Mouse (Mus musculus): ENCODE data around the gene Cela2a.
A peak's percentile ranks its signal among the peaks of the same experiment; 100 is the strongest.
"Not testable (repeated sequence)": the region's sequence is repeated elsewhere in the genome, so short reads cannot be mapped to it uniquely, and the experiment has no call there.

The Cela2a gene

GRCm38 (mm10) chr4:141804105-141804504, 21.9 kb downstream of the Cela2a start:
- DNase-seq (ENCODE audit: low spot score in 2 of 2) = no peak

DNA sequence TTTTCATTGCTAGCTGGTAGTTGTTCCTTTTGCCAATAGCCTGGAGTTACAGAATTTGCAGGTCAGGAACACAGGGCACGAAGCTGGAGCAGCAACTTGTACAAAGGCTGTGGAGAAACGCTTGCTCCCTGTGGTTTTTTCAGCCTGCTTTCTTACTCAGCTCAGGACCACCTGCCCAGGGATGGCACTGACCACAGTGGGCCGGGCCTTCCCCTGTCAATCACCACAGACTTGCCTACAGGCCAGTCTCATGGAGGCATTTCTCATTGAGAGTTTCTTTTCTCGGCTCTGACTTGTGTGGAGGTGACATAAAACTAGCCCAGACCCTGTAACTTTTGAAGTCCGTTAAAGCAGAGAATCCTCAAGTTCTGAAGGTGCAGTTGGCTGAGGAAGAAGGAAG, 28.4 kb downstream of the Cela2a start:
- no peak for DNase-seq (ENCODE audit: low spot score in 2 of 2)

DNA sequence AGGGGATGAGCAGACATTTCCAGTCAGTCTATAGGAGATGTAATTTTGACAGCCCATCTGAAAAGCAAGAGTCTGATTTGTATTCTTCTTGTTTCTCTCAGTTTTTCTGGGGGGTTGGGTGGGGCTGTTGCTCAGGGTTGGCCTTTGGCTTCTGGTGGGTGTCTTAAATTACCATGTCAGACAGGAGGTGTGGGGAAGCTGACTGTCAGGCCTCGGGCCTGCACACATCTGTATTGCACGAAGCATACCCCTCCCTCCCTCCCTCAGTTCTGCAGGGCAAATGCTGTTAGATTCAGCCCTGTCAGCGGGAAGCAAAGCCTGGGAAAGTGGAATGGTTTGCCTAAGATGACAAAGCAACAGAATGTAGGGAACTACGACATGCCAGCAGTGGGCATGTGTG, 29.0 kb downstream of the Cela2a start:
- no peak for DNase-seq (ENCODE audit: low spot score in 2 of 2)

GRCm38 (mm10) chr4:141796356-141796755, 29.6 kb downstream of the Cela2a start:
- DNase-seq (ENCODE audit: low spot score in 2 of 2) = no peak

- no peak for DNase-seq (ENCODE audit: low spot score in 2 of 2)
These were observed 31.8 kb downstream of the Cela2a start for GRCm38 (mm10) chr4:141794152-141794535.

GRCm38 (mm10) chr4:141793282-141794151, 32.4 kb downstream of the Cela2a start, which contains the start of gene Casp9:
Gene Casp9 (plus strand): TSS chr4:141793612.
- DNase-seq (ENCODE audit: low spot score in 2 of 2) = peak; percentile 92 to 96

DNA sequence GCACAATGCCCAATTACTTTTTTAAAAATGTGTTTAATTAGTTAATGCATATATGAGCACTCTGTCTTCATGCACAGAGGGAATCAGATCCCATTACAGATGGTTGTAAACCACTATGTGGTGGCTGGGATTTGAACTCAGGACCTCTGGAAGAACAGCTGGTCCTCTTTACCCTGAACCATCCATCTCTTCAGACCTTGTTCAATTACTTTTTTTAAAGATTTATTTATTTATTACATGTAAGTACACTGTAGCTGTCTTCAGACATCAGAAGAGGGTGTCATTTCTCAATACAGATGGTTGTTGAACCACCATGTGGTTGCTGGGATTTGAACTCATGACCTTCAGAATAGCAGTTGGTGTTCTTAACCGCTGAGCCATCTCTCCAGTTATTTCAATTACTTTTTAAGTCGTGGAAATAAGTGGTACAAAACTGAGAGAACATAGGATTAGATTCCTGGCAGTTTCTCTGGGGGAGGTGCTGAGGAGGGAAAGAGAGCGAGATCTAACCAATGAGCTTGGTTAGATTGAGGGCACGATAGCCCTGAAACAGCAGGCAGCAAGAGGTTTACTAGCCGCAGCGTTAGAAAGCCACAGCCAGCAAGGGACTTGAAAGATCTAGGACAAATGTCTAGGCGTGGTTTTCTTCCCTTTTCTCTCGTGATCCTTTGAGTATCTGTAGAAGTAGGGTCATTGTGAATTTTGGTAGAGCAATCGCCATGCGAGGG, 33.2 kb downstream of the Cela2a start:
- no peak for DNase-seq (ENCODE audit: low spot score in 2 of 2)

- no peak for DNase-seq (ENCODE audit: low spot score in 2 of 2)
These were observed 34.0 kb downstream of the Cela2a start for GRCm38 (mm10) chr4:141791951-141792350.

GRCm38 (mm10) chr4:141791486-141791885, 34.5 kb downstream of the Cela2a start:
- no peak for DNase-seq (ENCODE audit: low spot score in 2 of 2)

DNA sequence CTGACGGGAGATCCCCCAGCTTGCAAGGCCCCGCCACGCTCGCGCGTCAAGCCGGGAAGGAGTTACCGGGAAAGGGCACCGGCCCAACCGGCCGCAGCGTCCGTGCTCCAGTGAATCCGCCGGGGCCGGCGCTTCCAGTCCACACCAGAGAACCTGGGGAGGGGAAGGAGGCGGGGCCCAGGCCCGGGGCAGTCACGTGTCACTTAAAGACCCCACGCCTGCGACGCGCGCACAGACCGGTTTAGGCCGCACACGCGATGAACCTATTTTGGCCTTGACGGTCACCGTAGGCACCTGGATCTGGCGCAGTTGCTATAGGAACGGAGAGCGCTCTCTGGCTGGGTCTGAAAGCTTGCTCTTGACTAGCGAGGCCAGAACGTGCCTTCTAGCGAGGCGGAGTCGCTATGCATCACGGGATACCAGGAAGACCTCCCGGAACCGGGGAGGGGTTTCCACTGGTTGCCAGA, 35.4 kb downstream of the Cela2a start, which contains the start of gene Dnajc16:
Gene Dnajc16, minus strand, starts transcription at position 408 of the 467 bp plus-strand sequence.
- peak; percentile 94 to 98 for DNase-seq (ENCODE audit: low spot score in 2 of 2)

- DNase-seq (ENCODE audit: low spot score in 2 of 2) = no peak
These were observed 36.3 kb downstream of the Cela2a start for GRCm38 (mm10) chr4:141789564-141790218.

DNA sequence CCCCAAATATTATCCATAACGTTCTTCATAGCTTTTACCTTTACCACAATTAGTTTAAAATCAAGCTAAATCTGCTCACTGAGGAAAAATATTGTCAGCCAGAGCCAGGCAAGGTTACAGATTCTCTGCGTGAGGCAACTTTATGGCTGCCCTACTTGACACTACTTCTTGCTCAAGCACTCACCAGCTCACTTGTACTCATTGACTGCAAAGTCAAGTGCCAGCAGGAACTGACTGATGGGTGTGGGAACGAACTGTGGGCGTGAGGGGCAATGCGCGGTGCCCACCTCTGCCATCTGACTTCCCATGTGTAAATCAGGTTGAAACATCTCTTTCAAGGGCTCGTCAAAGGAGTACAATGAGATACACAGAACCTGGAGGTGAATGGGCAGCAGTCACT, 38.5 kb downstream of the Cela2a start:
- no peak for DNase-seq (ENCODE audit: low spot score in 2 of 2)

DNA sequence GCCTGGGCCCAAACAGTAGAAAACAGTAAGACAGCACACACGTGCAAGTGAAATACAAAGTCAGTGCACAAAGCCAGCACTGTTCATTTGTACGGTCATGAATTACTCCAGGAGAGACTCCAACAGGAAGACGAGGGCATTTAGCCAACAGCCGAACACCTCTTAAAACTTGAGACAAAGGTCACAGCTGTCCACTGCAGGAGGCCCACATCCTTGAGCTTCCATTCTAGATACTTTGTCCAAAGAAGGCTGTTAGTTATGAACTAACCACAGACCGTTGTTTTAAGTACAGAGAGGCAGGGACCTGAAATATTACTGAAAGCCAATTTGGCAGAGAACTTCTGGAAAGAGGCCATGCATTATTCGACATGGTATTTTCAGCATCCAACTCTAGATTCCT, 38.9 kb downstream of the Cela2a start:
- DNase-seq (ENCODE audit: low spot score in 2 of 2) = no peak

- no peak for DNase-seq (ENCODE audit: low spot score in 2 of 2)
These were observed 39.8 kb downstream of the Cela2a start for GRCm38 (mm10) chr4:141786141-141786540.

DNA sequence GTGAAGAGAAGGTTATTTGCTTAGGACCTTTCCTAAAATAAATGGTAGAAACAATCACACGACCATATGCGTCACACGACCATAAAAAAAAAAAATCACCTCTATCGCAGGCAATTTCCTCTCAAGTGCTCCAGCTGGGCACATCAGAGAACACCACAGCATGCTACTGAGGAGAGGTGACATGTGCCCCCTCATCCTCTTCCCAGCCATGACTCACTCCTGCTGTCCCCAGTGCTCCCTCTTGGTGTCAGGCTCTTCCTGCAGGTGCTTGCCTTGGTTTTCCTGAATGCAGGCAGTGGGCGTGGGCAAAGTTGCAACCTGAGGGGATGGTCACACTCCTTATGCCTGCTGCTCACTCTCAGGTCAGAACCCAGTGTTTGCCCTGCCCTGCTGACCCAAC, 41.1 kb downstream of the Cela2a start:
- DNase-seq (ENCODE audit: low spot score in 2 of 2) = no peak

DNA sequence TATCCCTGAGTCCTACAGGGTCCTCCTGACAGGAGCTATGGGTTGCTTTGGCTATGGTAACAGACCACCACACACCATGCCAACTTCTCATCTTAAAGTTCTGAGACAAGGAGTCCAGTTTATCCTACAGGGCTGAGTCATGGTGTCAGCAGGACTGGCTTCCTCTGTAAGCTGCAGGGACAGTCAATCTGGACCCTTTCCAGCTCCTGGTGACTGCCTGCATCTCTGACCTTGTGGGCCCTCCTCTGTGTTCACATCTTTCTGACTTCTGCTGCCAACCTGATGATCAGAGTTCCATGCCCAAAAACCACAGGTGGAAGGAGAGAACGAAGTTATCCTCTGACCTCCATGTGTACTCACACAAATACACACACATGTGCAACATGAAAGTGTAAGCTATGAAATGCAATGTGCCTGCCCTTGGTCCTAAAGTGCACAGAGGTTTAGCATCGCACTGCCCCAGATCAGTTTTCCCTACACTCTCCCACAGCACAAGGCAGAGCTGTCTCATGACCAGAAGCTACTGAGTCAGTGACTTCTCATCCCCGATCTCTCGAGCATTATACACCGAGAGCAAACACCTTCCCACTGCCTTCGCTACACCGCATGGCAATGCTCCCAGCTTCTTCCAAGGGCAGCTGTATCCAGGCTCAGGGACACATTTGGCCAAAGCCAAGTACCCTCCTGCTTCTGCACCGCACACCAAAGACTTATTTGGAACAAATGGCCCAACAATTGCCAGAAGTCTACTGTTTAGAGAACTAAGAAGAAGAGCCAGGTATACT, 44.6 kb downstream of the Cela2a start:
- no peak for DNase-seq (ENCODE audit: low spot score in 2 of 2)

- peak in 1 of 2 experiments; percentile 43 for DNase-seq (ENCODE audit: low spot score in 2 of 2)
These were observed 46.1 kb downstream of the Cela2a start for GRCm38 (mm10) chr4:141779828-141780227.

GRCm38 (mm10) chr4:141773019-141773418, 52.9 kb downstream of the Cela2a start:
- DNase-seq (ENCODE audit: low spot score in 2 of 2) = not testable (repeated sequence)

DNA sequence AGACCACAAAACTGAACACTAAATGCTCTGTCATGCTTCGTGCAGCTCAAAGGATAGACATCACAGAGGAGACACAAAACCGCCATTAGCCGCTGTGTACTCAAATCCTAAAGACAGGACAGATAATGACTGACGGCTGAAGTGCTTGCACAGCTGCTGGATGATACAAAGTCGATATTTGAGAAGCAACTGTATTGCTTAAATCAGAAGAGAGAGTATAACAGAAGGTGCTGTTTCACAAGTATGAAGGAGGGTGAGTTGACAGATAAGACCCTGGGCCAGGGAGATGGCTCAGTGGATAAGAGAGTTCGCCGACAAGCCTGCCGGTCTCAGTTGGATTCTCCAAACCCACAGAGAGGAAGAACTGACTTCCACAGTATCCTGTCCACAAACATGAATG, 54.1 kb downstream of the Cela2a start:
- DNase-seq (ENCODE audit: low spot score in 2 of 2) = no peak

DNA sequence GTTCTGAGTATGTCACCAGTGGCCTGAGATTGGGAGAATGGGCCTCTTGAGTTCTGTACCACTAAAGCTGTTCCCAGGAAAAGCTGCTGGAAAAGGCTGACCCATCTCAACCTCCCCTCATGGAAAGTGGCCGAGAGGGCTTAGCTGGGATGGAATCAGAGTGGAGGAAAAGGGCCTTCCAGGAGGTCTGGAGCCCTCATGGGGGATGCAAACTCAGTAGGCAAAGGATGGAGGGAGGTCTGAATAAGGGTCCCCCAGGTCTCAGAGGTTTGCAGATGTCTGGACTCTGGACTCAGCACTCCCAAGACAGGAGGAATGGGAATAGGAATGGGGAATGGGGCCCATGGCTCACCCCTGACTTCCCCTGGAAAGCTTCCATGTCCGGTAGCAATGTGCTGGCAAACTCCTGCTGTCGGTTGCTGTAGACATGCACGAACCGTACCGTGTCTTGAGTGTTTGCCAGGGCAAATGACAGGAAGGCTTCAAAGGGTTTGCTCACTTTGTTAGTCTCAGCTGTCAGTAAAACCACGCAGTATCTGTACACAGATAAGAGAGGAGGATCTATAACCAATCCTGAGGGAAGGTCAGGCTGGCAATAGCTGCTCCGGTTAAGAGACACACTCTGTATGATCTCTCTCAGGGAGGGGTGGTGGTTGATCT, 56.3 kb downstream of the Cela2a start:
- DNase-seq (ENCODE audit: low spot score in 2 of 2) = no peak
